Mouse (Mus musculus): ENCODE data around the gene A630095E13Rik. TPM values are rescaled to one million over a fixed set of nuclear protein-coding genes. Genes with fewer than 3 reads are reported as not detected.
"Not testable (repeated sequence)": the region's sequence is repeated elsewhere in the genome, so short reads cannot be mapped to it uniquely, and the experiment has no call there.

The A630095E13Rik gene
- total RNA-seq (2021) = not detected
- long read RNA-seq, experiment 1 = 0 reads
- long read RNA-seq, experiment 2 = 0 reads

- not testable (repeated sequence) for DNase-seq (ENCODE audit: low spot score in 2 of 2)
Measured at GRCm38 (mm10) chr9:36643276-36643675, at the start of gene A630095E13Rik. TSS of gene A630095E13Rik (minus strand) at chr9:36643376.

DNA sequence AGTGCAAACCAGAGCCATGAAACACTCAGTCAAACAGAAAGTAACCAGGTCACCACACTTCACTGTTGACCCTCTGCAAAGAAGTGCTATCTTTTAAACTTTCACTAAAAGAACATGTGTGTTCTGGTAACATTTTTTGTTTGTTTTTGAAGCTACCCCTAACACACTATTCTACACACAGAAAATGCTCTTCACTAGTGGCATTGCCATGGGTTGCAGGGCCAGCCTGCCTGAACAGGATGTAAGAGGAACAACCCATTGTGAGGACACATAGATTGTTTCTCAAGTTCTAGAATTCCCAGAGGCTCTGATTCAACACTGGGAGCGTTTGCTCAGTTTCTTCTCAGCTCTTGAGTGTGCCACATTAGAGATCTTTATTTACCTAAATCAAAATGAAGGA, 49.7 kb upstream of the A630095E13Rik start, which contains the start of gene Acrv1:
Gene Acrv1 (plus strand): TSS at position 301 of the 400 bp plus-strand sequence.
- no peak for DNase-seq (ENCODE audit: low spot score in 2 of 2)

GRCm38 (mm10) chr9:36687329-36687728, 44.2 kb upstream of the A630095E13Rik start:
- DNase-seq (ENCODE audit: low spot score in 2 of 2) = no peak

GRCm38 (mm10) chr9:36681424-36681823, 38.2 kb upstream of the A630095E13Rik start:
- DNase-seq (ENCODE audit: low spot score in 2 of 2) = no peak

Other genes starting within 250 kb of the A630095E13Rik start
- gene Gm7257, start 211.5 kb downstream of the A630095E13Rik start, total RNA-seq (2021) = not detected
- gene Gm9513, start 167.7 kb downstream of the A630095E13Rik start, total RNA-seq (2021) = not detected
- gene Gm5615, start 101.4 kb downstream of the A630095E13Rik start, total RNA-seq (2021) = not detected
- not detected for gene Gm17689, start 60.7 kb downstream of the A630095E13Rik start, total RNA-seq (2021)
- gene Acrv1, start 49.8 kb upstream of the A630095E13Rik start, total RNA-seq (2021) = not detected
- 1 to 10 TPM; 1.6 to 2.6 TPM for gene Chek1, start 83.7 kb upstream of the A630095E13Rik start, total RNA-seq (2021)
- gene Stt3a, start 124.3 kb upstream of the A630095E13Rik start, total RNA-seq (2021) = 100 to 1,000 TPM; 210 to 266 TPM
- 100 to 1,000 TPM; 118 to 130 TPM for gene Ei24, start 154.0 kb upstream of the A630095E13Rik start, total RNA-seq (2021)
- gene Fez1, start 178.5 kb upstream of the A630095E13Rik start, total RNA-seq (2021) = 1 to 10 TPM; 4.0 to 5.9 TPM

Measured in adrenal gland, adult 18-20 months (tissue).